Mouse (Mus musculus): ENCODE data around the gene Zc3h14.

The Zc3h14 gene

DNA sequence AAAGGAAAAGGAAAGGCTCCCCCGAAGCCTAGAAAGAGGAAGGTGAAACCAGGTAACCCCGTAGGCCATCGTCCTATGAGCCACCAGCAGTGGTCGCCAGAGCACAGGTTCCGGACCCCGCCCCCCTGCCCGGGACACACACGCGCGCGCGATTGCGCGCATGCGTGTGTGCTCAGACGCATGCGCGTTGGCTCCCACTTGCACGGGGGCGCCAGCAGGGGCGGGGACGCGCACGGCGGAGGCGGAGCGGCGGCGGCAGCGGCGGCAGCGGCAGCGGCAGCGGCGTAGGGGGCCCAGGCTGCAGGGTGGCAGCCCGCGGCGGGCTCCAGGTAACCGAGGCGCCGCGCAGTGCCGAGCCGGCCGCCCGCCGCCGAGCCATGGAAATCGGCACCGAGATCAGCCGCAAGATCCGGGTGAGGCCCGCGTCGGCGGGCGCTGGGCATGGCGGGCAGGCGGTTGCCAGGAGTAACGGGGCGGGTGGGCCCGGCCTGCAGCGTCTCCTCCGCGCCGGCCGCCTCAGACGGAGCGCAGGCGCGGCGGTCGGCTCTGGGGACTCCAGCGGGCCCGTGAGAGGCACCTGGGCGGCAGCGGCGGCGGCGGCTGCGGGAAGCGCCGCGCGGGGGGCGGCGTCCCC is at the start of gene Zc3h14:
Zc3h14 (plus strand) TSS at position 219 of the 634 bp plus-strand sequence.
- peak; percentile 95 for DNase-seq

DNA sequence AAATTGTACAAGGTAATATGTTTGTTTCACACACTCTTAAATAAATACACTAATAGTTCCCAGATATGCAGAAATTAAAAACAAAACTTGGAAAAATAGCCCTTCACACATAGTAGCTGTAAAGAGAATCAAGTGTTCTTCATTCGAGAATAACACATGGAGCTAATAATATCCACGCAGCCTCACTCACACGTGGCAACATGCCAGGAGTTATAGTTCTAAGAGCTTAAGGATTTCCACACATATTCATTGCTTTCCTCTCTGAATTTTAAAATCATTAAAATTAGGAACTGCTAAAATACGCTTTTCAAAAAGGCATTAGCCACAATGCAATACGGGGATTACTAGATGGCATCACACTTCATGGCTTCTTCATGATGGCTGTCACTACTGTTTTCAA is 49.6 kb upstream of the Zc3h14 start:
- no peak for DNase-seq

DNA sequence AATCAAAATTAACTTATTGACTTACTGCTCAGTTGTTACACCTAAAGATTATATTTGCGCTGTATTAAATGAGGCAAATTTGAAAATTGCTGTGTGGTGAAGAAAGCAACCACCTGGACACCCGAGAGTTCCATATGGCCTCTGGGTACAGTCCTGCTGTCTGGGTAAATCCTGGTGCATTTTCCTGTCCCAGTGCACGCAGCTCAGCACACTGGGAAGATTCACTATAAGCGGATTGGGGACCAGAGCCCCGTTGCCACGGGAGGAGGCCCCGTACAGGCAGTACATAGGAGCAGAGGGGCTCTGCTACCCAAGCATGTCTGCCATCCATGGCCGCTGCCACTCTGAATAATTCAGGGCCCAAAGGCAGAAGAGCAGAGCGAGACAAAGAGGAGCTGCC is 45.2 kb upstream of the Zc3h14 start:
- DNase-seq, result no peak

DNA sequence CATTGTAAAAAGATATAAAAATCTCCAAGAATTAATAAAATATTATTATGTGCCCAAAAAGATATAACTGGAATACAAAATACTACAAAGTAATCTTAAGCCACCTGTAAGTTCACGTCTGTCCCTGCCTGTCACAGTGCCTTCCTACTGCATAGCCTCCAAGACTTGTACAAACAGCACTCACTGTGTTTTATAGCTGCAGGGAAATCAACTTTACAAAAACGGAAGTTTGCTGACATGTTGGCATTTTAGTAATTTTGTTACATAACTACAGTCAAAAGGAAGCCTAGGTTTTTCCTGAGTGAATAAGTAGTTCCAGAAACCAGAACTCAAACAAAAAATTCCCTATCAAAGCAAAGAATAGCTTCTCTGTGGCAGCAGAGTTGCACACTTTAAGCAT is 43.2 kb upstream of the Zc3h14 start:
- DNase-seq, result no peak

DNA sequence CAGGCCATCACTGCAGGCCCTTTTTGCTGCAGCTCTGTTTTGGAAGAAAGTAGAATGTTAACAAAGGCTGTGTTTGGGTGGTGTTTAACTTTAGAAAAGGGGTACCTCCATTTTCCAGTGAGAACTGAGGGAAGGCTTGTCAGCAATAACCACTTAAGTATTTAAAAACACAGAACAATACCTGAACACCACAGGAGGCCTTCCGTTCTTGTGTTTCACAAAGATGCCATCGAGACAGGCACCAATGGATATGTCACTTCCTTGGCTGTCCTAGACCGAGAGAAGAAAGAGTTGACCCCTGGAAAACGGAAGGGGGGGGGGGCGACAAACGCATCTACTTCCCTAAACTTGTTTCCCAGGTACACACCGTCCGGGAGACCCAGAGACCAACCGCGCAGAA is 42.8 kb upstream of the Zc3h14 start:
- DNase-seq, result no peak

DNA sequence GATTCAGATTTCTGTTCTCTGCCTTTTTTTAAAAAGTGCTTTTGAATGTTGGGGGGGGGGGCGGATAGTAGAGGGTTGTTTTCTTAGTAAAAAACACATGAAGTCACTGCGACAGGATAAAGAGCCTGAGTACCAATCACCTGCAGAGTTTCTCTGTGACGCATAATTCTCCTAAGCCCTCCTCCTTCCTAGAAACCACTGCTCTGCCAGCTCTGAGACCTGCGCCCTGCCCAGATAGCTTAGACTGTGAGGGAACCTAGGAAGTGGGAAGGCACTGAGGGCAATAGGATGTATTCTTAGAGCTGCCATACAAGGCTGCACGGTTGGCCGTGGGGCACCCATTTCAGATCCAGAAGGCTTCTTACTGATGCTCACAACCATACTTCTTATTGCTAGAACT is 33.9 kb upstream of the Zc3h14 start:
- DNase-seq, result no peak

DNA sequence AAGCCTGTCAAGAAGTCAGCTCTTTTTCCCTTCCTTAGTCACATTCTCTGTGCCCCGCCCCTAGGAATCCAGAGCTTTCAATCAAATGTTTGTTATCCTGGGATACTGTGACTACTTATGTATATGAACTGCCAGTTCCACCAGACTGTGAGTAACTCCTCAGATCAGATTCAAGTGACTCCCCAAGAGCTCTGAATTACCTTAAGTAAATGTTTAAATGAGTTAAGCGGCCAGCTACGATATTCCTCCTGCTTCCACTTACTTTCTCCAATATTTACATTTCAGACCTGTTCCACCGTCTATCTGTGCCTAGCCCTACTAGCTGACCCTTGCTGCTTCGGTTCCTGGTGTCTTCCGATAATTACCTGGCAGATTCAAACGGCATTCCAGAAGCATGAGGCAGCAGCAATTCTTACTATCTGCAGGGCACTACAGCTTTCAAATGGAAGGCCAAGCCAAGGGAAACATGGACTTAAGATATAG is 33.1 kb upstream of the Zc3h14 start:
- DNase-seq, result no peak

DNA sequence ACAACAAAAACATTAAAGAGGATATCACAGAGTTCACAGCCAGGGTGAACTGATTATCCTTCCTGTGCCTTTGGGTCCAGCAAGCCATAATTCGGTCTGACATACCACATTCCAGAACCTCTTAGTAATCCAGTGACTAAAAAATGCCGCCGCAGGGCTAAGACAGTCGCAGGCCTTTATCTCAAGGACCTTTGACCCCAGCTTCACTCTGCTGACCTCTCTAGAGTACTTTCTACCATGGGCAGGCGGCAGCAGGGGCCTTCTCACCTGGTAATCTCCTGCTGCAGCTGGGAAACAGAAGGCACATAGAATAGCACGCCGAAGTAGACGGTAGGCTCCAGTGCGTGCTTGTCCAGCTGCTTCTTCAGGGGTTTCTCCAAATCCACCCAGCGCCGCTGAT is 32.0 kb upstream of the Zc3h14 start:
- DNase-seq, result no peak

DNA sequence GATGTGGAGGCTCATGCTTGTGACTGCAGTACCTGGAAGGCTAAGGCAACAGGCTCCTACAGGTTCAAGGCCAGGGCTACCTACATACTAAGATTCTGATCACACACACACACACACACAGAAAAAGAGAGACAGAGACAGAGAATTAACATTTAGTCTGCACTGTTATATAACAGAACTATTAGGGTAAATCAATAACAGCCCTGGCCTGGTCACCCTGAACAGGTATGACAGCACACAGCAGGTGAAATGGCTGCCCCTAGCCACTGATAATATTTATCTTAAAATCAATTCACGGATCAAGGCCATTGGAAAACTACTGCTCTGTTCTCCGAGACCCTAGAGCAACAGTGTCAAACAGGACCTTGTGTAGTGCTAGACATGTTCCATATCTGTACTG is 30.6 kb upstream of the Zc3h14 start:
- no peak for DNase-seq

DNA sequence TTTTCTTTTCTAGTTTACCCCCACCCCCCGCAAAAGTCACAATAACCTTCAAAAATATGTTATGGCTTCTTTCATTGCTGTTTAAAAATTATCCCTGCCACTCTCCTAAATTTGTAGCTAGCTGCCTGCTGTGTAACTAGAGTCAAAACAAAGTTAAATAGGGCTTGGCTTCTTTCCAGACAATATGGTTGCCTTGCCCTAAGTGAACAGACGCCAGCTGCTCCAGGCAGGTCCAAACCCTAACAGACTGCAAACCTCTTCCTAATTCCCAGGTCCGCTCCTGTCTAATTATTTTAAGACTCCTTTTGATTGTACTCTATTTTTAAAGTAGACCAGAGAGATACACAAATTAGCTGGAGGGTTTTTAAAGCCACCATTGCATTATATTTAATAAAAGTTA is 26.1 kb upstream of the Zc3h14 start:
- DNase-seq, result no peak

DNA sequence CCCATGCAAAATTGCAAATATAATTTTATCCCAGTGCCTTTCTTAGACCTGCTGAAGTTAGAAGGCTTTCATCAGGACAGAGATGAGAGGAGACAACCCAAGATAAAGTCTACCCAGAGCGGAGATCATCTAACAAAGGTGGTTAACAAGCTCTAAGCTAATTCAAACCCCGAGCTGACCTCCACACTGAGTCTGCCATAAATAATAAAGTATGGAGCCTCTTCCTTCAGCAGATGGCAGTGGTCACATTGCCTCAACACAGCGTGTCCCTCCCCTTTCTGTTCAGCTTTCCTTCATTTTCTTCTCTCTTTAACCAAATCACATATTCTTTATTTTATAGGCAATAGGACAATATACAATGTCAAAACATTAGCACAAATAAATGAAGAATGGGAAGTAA is 25.7 kb upstream of the Zc3h14 start:
- DNase-seq, result no peak

DNA sequence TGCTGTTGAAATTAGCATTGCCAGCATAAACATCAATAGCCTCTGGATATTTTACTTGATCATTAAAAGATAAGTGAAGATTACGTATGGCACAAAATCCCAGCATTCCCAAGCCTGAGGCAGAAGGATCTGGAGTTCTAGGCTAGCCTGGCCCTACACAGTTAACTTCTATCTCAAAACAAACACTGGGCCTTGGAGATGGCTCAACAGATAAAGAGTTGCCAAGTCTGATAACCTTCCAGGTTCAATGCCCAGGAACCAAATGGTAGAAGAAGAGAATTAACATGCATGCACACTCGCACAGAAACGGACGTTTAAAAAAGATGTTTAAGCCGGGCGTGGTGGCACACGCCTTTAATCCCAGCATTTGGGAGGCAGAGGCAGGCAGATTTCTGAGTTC is 22.5 kb upstream of the Zc3h14 start:
- DNase-seq, result no peak

DNA sequence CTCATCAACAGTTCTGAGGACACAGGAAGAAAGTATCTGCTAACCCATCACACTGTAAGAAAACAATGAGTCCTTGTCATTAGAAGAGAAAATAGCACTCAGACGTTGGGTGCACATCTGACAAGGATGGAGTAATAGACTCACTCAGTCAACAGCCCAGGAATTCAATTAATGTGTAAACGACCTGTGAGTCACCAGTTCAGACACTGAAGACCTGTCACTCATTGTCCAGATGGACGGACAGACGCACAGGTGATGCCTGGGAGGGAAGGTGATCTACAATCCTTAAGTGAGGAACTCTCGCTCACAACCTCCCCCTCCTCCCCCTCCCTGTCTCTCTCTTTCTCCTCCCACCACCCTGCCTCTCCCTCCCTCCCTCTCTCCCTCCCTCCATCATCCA is 21.8 kb upstream of the Zc3h14 start:
- DNase-seq, result no peak

DNA sequence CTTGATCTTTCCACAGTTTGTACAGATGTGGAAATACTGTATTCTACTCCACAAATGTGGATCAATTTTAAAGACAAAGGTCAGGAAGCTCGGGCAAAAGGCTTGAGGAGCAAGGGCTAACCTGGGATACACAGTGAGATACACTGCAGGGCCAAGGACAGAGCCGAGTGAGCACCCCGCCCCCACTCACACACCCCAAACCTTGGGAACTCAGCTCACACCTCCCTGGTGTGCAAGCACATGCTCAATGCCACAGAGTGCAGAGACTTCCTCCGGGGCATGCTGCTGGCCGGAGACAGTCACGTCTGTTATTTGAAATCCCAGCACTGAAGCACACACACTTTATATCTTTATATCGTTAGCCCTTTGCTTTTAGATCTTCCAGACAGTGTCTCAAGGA is 20.7 kb upstream of the Zc3h14 start:
- no peak for DNase-seq

DNA sequence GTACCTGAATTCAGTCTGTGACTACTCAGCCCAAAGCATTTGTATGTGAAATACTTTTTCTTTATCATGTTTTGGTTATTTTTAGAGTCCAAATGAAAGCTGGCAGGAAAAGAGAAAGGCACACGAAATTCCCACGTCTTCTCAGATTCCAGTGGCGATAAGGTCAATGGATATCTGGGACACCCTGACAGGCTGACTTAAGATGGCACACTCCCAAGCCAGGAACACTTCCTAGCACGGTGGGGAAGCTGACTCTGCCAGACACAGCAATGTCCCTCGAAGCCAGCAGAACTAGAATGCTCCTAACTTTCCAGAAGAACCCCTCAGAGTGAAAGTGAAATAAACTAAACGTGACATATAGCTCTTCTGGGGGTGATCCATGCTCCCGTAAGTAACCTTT is 19.6 kb upstream of the Zc3h14 start:
- no peak for DNase-seq

DNA sequence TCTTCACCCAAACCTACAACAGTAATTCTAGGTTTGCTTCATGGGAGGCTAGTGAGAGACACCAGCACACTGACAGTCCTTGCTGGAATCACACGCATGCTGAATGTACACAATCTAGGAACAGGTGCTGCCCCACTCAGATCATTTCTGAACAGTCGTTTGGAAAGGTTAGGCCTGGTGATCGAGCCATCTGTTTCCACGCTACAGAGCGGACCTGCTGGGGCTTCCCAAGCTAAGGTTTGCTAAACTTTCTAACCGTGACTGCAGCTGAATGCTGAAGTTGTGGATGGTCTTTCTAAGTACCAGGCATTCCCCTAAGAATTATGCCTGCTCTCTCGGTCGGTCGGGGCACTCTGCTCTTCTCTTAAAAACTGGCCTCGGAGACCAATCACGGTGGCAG is 16.1 kb upstream of the Zc3h14 start:
- DNase-seq, result no peak

DNA sequence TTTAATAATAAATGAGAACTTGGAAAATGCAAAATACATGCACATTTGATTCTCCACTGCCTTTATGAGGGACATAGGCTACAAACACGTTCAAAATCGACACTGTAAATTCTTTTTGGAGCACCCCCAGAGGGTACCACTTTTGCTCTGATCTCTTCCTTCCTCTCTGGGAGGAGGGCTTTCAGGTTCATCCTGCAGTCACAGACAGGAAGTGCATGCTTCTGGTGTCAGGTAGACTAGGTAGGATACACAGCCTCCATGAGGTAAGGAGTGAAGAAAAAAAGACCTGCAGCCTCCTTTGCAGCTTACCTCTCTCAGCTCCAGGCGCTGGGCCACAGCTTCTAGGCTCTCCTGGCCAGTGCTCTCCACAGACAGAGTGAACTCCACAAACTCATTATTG is 13.6 kb upstream of the Zc3h14 start:
- DNase-seq, result no peak

DNA sequence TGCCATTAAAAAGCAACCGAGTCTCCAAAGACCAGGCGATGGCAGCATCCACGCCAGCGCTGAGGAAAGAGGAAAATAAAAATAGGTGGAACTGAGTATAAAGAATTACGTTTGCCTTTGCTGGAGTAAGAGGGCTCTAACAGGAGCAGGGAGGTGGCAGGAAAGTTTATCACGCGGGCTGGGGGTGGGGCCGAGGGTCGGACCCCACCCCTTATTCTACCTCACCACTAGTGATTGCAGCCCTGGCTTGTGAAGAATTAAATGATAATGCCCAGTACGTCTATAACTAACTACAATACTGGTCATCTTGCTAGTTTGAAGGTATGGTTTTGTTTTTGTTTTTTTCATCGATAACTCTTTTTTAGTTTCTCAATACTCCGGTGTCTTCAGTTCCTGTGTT is 13.0 kb upstream of the Zc3h14 start:
- no peak for DNase-seq

DNA sequence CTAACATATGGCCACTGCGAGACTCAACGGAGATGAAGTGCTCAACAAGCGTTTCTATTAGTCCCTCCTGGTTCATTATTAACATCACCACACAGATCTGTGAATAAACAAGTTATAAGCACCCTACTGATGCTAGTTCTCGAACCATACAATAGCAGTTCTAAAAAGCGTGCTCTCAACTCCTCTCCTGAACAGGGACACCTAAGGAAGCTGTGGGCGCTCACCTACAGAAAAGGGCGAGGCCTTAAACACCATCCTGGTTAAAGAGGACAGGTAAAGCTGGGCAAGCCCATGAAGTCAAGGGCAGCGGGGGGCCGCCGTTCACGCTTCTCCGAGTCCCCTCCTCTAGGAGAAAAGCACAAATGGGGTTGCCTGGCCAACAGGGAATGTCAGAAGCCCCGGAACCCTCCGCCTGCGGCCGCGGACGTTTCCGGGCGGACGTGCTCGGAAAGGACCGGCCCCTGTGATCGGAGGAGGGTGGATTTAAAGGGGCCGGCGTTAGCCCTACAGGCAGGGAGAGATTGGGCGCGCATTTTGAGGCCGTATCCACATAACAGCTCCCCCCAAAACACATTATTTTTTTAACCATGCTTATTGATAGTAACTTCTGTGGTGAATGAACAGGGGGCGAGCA is 12.4 kb upstream of the Zc3h14 start:
- DNase-seq, result peak; percentile 83

DNA sequence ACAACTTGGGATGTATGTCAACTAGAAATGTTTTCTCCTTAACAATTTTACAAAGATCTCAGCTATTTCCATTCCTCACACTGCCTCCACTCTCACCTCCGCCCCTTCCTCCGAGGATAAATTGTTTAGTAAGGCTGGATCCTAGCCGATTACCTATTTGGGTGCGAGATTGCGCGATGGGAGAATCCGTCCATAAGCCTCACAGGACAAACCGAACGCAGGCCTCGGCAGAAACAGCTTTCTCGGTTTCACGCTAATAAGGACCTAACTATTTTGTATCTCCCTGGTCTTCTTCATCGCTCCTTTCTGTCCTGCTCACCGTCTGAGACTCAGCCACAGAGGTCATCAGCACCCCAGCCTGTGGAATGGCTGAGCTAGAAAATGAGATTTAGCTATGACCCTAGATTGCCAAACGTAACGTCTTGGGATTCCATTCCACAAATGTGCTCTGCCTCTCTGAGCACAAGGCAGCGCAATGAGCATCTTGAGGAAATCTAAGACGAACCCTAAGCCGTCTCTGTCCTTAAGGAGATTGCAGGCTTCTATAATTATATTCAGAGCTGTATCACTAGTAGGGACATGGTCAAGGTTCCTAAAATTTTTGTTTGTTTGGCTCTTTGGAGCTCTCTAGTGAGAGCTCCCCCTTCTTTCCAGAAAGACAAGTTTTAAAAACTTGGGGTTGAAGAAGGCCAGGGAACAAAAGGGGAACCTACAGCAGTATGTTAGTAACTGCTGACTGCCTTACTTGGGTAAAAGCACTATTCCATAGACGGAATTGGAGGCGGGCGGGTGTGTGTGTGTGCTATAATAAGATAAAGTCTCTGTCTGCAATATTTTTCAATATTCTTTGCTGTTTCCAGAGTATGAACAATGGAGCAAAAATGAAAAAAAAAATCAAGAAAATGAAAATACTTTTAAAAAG is 11.6 kb upstream of the Zc3h14 start:
- no peak for DNase-seq

DNA sequence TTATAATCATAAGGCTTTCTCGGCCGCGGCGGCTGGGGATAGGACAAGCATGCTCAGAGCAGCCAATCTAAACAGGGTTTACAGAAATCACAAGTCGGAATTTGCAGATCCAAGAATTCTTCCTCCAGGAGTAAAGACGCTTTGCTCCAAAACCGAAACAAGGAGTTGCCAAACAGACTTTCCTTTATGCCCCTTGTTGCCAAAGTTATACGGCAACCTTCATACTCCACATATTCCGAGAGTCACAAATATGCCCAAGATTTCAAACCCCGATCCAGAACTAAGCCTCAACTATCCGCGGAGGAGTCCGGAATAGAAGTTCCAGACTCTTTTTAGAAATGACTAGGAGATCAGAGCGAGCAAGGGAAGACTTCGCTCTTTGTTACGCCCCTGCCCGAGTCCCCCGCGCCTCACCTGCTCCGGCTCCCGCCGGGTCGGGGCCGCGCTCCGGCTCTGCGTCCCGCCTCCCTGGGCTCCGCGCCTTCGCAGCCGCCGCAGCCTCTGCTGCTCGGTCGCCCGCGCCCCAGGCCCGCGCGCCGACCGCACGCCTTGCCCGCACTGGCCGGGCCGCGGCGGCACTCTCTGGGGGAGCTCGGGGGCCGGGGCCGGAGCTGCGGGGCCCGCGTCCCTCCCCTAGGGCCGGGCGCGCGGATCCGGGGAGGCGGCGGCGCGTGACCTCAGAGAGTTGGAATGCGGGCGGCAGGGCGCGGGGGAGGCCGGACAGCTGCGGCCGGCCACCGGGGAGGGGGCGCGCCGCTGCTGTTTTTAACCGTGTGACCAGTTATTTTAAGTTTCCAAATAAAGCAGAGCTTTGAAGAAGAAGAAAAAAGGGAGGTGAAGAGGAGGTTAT is 9.6 kb upstream of the Zc3h14 start, which contains the start of gene Ptpn21:
Ptpn21 (minus strand) TSS at position 455 of the 850 bp plus-strand sequence.
- peak; percentile 45 for DNase-seq

DNA sequence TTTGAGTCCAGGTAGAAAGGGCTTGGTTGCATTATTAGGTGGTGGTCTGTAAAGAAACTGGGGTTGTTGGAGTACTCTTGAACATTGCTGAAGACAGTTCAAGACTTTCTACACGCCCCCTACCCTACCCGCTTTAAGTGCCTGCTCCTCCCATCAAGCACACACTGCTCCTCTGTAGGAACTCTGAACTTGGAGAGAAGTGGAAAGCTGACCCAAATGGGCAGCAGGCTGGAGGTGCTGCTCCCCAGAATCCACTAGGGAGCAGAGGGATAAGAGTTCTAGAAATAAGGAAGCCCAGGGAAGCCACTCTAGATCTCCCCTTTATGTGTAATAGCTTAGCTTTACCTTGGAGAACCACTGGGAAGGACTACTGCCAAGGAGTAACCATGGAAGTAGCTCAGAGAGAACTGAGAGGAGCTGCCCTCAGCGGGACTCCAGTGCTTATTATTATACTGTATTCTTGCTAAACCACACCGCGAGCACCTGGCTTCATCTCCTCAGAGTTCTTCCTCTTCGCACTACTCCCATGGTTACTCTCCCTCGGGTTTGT is 8.9 kb upstream of the Zc3h14 start:
- DNase-seq, result no peak
